Mouse (Mus musculus) kidney, adult 8-10 months (tissue): ENCODE measurements around the gene Zfp791.
"Not testable (repeated sequence)": the region's sequence is repeated elsewhere in the genome, so short reads cannot be mapped to it uniquely, and the experiment has no call there.

Source experiments
- DNase-seq, 2 experiments: peaks; one replicate each; pipeline ENCODE4 v3.0.0; 2022

The Zfp791 gene

GRCm38 (mm10) chr8:85082169-85082568, 40.7 kb downstream of the Zfp791 start:
- not testable (repeated sequence) for DNase-seq

- DNase-seq: no peak
Measured at GRCm38 (mm10) chr8:85081216-85081555, 41.7 kb downstream of the Zfp791 start, which contains the start of gene Wdr83. Gene Wdr83 (minus strand): TSS chr8:85081306.

GRCm38 (mm10) chr8:85080532-85081215, 42.2 kb downstream of the Zfp791 start, which contains the start of gene Wdr83os:
Gene Wdr83os (plus strand): TSS chr8:85080740.
- peak; percentile 38 to 63 for DNase-seq

GRCm38 (mm10) chr8:85080214-85080531, 42.7 kb downstream of the Zfp791 start:
- no peak for DNase-seq

- DNase-seq: peak; percentile 68 to 79
Measured at GRCm38 (mm10) chr8:85076993-85077392, 45.9 kb downstream of the Zfp791 start.

- DNase-seq: peak; percentile 34 to 66
Measured at GRCm38 (mm10) chr8:85076001-85076400, 46.9 kb downstream of the Zfp791 start.

- DNase-seq: no peak
Measured at GRCm38 (mm10) chr8:85074617-85075016, 48.3 kb downstream of the Zfp791 start.

- DNase-seq: no peak
Measured at GRCm38 (mm10) chr8:85074167-85074566, 48.7 kb downstream of the Zfp791 start.

GRCm38 (mm10) chr8:85073041-85073612, 49.8 kb downstream of the Zfp791 start:
- DNase-seq: no peak

- no peak for DNase-seq
Measured at GRCm38 (mm10) chr8:85072364-85072929, 50.4 kb downstream of the Zfp791 start.

- peak; percentile 91 to 93 for DNase-seq
Measured at GRCm38 (mm10) chr8:85071514-85072281, 51.2 kb downstream of the Zfp791 start, which contains the start of gene Dhps. Gene Dhps (plus strand): TSS chr8:85071757.

- DNase-seq: peak; percentile 43 to 67
Measured at GRCm38 (mm10) chr8:85071041-85071440, 51.9 kb downstream of the Zfp791 start.

- no peak for DNase-seq
Measured at GRCm38 (mm10) chr8:85067982-85068381, 54.9 kb downstream of the Zfp791 start, which contains the start of gene Gm5741. Gene Gm5741 (minus strand): TSS chr8:85067982.

GRCm38 (mm10) chr8:85067155-85067554, 55.7 kb downstream of the Zfp791 start:
- DNase-seq: no peak

GRCm38 (mm10) chr8:85065213-85065612, 57.7 kb downstream of the Zfp791 start:
- peak; percentile 92 to 94 for DNase-seq

GRCm38 (mm10) chr8:85062603-85063002, 60.3 kb downstream of the Zfp791 start:
- no peak for DNase-seq

GRCm38 (mm10) chr8:85059879-85060616, 62.8 kb downstream of the Zfp791 start, which contains the start of gene Fbxw9:
Gene Fbxw9 (plus strand): TSS chr8:85060055.
- peak; percentile 90 to 95 for DNase-seq
